Mouse (Mus musculus) bone marrow, adult 2 months (tissue): Measurements from ENCODE around the gene Olfr889. TPM values are rescaled to one million over a fixed set of nuclear protein-coding genes. Genes with fewer than 3 reads are reported as not detected.
"Not testable (repeated sequence)": the region's sequence is repeated elsewhere in the genome, so short reads cannot be mapped to it uniquely, and the experiment has no call there.

ENCODE experiments used
- H3K27ac ChIP-seq: fragments of 200-500 bp; 2 replicates; pipeline ENCODE4 v1.5.1; 2012; ENCODE audit warnings: low read depth, mild to moderate bottlenecking, control low read depth, inconsistent platforms, low read length; ENCODE audit not compliant: control insufficient read depth, poor library complexity, insufficient read depth
- H3K4me1 ChIP-seq: fragments of 200-500 bp; 2 replicates; pipeline ENCODE4 v1.6.1; 2011; ENCODE audit warnings: low read length; ENCODE audit not compliant: control insufficient read depth, insufficient read depth
- H3K4me3 ChIP-seq: fragments of 200-500 bp; replicated peaks from 2 replicates; pipeline ENCODE3; 2011; ENCODE audit warnings: mild to moderate bottlenecking, low read depth, low read length, control low read depth; ENCODE audit not compliant: control insufficient read depth
- CTCF ChIP-seq: fragments of 200-500 bp; IDR thresholded peaks from 2 replicates; pipeline ENCODE4 v1.5.1; 2011; ENCODE audit warnings: low read length, control low read depth; ENCODE audit not compliant: control insufficient read depth, insufficient read depth
- POLR2A ChIP-seq: fragments of 200-500 bp; IDR thresholded peaks from 2 replicates; pipeline ENCODE4 v1.6.1; 2011; ENCODE audit warnings: low read depth, mild to moderate bottlenecking, control low read depth, low read length, borderline replicate concordance; ENCODE audit not compliant: control insufficient read depth
- WGBS: fragments of 180-500 bp; shearing (Covaris S2); methylation state at CpG from one replicate; pipeline ENCODE4 v1.1.7; 2018; 5-methylcytosine and 5-hydroxymethylcytosine counted together
- polyA plus RNA-seq: library from polyadenylated mRNA; stranded (reverse); fragments of >200 nt; gene quantifications from 2 replicates; pipeline ENCODE4 v1.2.4, GENCODE M21; 2011; ENCODE audit warnings: low replicate concordance; ENCODE audit not compliant: missing spikeins, insufficient read depth, insufficient read length

Gene Olfr889
- 0.35 TPM in 1 of 2 replicates, not detected in the other for polyA plus RNA-seq

- Histone ChIP-seq H3K27ac (no peak within 1 kb of the TSS), H3K4me1 (no peaks in the 10 kb centered on the region), H3K4me3 (no peak within 1 kb of the TSS)
- no peak for TF ChIP-seq CTCF
- no peak for TF ChIP-seq POLR2A
Measured at GRCm38 (mm10) chr9:38114898-38115297, at the start of gene Olfr889. TSS of gene Olfr889 (plus strand) at chr9:38115198.

DNA sequence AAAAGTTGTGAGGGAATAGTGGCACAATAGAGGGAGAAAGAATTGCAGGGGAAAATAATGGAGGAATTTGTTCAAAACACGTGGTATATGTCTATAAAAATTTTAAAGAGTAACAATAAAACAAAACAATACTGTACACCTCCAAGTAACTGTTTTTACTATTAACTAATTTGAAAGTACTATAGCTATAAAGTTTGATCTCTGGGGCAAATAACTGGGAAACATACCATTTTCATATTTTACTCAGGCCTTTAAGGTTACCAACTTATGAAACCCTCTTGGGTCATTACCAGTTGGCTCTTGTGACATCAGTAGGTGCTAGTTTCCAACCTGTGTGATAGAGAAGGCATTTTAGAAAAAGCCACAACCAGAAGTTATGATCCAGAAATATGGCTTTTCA, 31.2 kb upstream of the Olfr889 start, which contains the start of gene Olfr887:
Gene Olfr887 (plus strand): TSS at position 301 of the 400 bp plus-strand sequence.
- H3K27ac ChIP-seq, result no peak within 1 kb of the TSS
- WGBS, result 45% methylated on average over 1 of the region's 1 CpGs
- no peaks in the 10 kb centered on the region for H3K4me1 ChIP-seq
- H3K4me3 ChIP-seq, result no peak within 1 kb of the TSS
- no peak for TF ChIP-seq POLR2A
- TF ChIP-seq CTCF, result no peak

DNA sequence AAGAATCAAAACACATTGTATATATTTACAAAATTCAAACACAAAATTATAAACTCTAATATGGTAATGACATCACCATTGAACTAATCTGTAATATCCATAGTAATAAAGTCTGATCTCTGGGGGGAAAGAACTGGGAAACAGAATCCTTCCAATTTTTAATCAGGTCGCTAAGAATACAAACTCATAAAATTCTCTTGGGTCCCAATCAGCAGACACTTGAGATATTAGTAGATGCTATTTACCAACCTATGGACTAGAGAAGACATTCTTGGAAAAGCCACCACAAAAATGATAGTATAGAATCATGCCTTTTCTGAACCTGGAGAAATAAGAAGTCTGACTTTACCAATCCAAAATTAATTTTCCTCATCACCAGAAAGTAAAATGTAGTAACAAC, 7.2 kb upstream of the Olfr889 start, which contains the start of gene Olfr888:
Gene Olfr888 (plus strand): TSS at position 301 of the 400 bp plus-strand sequence.
- Histone ChIP-seq H3K4me3 (no peak within 1 kb of the TSS), H3K27ac (no peak within 1 kb of the TSS), H3K4me1 (no peaks in the 10 kb centered on the region)
- 85% methylated on average over 1 of the region's 1 CpGs for WGBS
- no peak for TF ChIP-seq POLR2A
- TF ChIP-seq CTCF, result no peak

- no peaks in the 10 kb centered on the region for H3K4me1 ChIP-seq
- TF ChIP-seq CTCF, result no peak
- no peak for TF ChIP-seq POLR2A
Measured at GRCm38 (mm10) chr9:38142217-38142616, 27.2 kb downstream of the Olfr889 start, which contains the start of gene Olfr890. TSS of gene Olfr890 (plus strand) at chr9:38142517.

DNA sequence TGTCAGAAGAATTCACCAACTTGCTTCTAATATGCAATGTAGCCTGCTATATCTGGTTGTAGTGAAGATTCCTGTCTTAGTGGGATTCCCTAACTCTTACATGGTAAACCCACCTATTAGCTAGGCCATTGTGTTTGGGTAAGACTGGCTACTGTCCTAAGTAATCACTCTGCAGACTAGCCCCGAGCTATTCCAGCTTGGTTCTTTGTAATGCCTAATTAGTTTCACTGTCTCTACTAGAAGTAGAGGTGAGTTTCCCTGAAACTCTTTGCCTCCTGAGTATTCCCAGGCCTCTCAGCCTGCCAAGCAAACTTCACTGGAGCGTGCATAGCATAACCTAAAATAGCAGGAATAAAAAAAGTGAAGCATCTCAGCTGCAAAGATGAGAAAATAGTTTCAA, 53.3 kb downstream of the Olfr889 start:
- H3K27ac ChIP-seq, H3K4me1 ChIP-seq, H3K4me3 ChIP-seq: not testable (repeated sequence)
- WGBS, result 38% methylated on average over 2 of the region's 2 CpGs

More at GRCm38 (mm10) chr9:38142217-38142616, 27.2 kb downstream of the Olfr889 start, which contains the start of gene Olfr890:
- Histone ChIP-seq H3K4me3 (no peak within 1 kb of the TSS), H3K27ac (no peak within 1 kb of the TSS)

Other genes starting within 250 kb of the Olfr889 start
- gene Olfr145, start 218.5 kb upstream of the Olfr889 start, polyA plus RNA-seq, result not detected in 2 replicates
- not detected in 2 replicates for gene Olfr878, start 197.4 kb upstream of the Olfr889 start, polyA plus RNA-seq
- gene Olfr881, start 123.4 kb upstream of the Olfr889 start, polyA plus RNA-seq, result 0.35 TPM in 1 of 2 replicates, not detected in the other
- not detected in 2 replicates for gene Olfr883, start 89.4 kb upstream of the Olfr889 start, polyA plus RNA-seq
- not detected in 2 replicates for gene Olfr884, start 68.6 kb upstream of the Olfr889 start, polyA plus RNA-seq
- gene Olfr885, start 53.9 kb upstream of the Olfr889 start, polyA plus RNA-seq, result not detected in 2 replicates
- gene Olfr887, start 31.1 kb upstream of the Olfr889 start, polyA plus RNA-seq, result 0.16 and 0.95 TPM in 2 replicates
- not detected in 2 replicates for gene Olfr888, start 7.1 kb upstream of the Olfr889 start, polyA plus RNA-seq
- not detected in 2 replicates for gene Olfr890, start 27.3 kb downstream of the Olfr889 start, polyA plus RNA-seq
- gene Olfr891, start 65.6 kb downstream of the Olfr889 start, polyA plus RNA-seq, result not detected in 2 replicates
- not detected in 2 replicates for gene Olfr893, start 93.2 kb downstream of the Olfr889 start, polyA plus RNA-seq
- not detected in 2 replicates for gene Olfr894, start 102.9 kb downstream of the Olfr889 start, polyA plus RNA-seq
- not detected in 2 replicates for gene Olfr143, start 137.6 kb downstream of the Olfr889 start, polyA plus RNA-seq
- gene Olfr895, start 152.7 kb downstream of the Olfr889 start, polyA plus RNA-seq, result not detected in 2 replicates
- gene Olfr896-ps1, start 175.9 kb downstream of the Olfr889 start, polyA plus RNA-seq, result not detected in 2 replicates
- not detected in 2 replicates for gene Olfr25, start 213.9 kb downstream of the Olfr889 start, polyA plus RNA-seq
- gene Olfr898, start 233.2 kb downstream of the Olfr889 start, polyA plus RNA-seq, result not detected in 2 replicates